In the genomic region with DNA sequence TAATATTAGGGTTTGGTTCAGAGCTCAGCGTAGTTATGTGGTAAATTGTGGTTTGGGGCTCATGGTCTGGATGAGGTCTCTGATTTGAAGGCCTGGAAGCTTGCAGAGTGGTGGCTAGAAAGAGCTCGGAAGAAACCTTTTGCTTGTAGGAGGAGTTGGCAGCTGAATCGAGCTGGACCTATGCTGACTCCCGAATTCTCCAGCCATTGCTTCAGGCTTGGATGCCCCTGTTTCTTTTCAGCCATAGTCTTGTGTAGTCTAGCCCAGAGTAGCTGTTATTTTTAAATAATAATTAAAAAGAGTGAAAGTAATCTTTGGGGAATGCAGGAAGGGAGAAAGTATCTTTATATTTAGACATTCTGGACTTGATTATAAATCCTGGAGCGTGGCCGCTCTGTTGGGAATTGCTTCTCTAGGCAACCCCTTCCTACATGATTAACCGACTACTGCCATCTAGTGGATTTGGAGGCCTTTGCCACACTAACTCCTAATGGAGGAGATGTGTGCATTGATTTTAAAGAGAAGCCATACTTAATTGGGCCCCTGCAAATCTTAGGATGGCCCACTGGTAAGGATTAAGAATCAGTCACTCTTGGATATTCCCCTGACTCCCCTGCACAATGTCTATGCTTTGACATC, we compare ENCODE assay signal across 8 mouse cellular contexts.
A peak's percentile ranks its signal among the peaks of the same experiment; 100 is the strongest.
DNase-seq lines count a peak whose midpoint lies in the region; ATAC-seq and TF ChIP-seq lines count a peak whose summit lies in the region.

No protein-coding gene starts in this region.

- no peaks in the 10 kb centered on the region for H3K4me1 ChIP-seq in ES-Bruce4 (ENCODE audit: control insufficient read depth, insufficient read depth, low read length)
- no peaks in the 10 kb centered on the region for H3K4me1 ChIP-seq in heart, embryonic 14.5 days (ENCODE audit: control insufficient read depth in 2 of 2, insufficient read depth in 2 of 2, low read length in 2 of 2)
- H3K4me1 ChIP-seq in kidney, embryonic 16.5 days (ENCODE audit: insufficient read depth, low read length) = peaks cover 11% of the 10 kb centered on the region
- peaks cover 17% of the 10 kb centered on the region for H3K4me1 ChIP-seq in limb, embryonic 12.5 days (replicated peaks)

- H3K9me3 ChIP-seq in ES-Bruce4 (replicated peaks; ENCODE audit: control insufficient read depth, insufficient read depth, low read length, poor library complexity, severe bottlenecking) = no peaks in the 10 kb centered on the region
- no peaks in the 10 kb centered on the region for H3K9me3 ChIP-seq in heart, embryonic 14.5 days (ENCODE audit: control insufficient read depth, low read length)
- no peaks in the 10 kb centered on the region for H3K9me3 ChIP-seq in kidney, embryonic 16.5 days (ENCODE audit: low read length)
- H3K9me3 ChIP-seq in limb, embryonic 12.5 days = no peaks in the 10 kb centered on the region

- TF ChIP-seq CTCF in ES-Bruce4 (IDR thresholded peaks at IDR 0.05; ENCODE audit: low read depth, low read length) = peak; percentile 12
- TF ChIP-seq CTCF in brain, embryonic 14.5 days (IDR thresholded peaks at IDR 0.05; ENCODE audit: borderline replicate concordance, extremely low read depth, insufficient read depth, insufficient read length) = peak; percentile 73; the same call in 1 of the 2 replicates

- no peak overlapping the region for H3K4me3 ChIP-seq in ES-Bruce4 (ENCODE audit: low read depth, low read length)
- H3K4me3 ChIP-seq in heart, embryonic 14.5 days (ENCODE audit: control insufficient read depth in 1 of 2, insufficient read depth in 1 of 2, low read depth in 1 of 2, low read length in 2 of 2) = no peak overlapping the region
- H3K4me3 ChIP-seq in kidney, embryonic 16.5 days (ENCODE audit: low read length) = 0 out of 2 replicates have a peak overlapping the region, but pooled peaks have one; percentile 16
- H3K4me3 ChIP-seq in limb, embryonic 12.5 days (replicated peaks) = no peak overlapping the region

- no peak for TF ChIP-seq POLR2A in ES-Bruce4 (IDR thresholded peaks at IDR 0.05; ENCODE audit: insufficient read depth, low read length)
- no peak for TF ChIP-seq POLR2A in brain, embryonic 14.5 days (IDR thresholded peaks at IDR 0.05; ENCODE audit: borderline replicate concordance, extremely low read depth, insufficient read depth, insufficient read length, poor library complexity, severe bottlenecking)

- peak overlapping the region; percentile 24 for H3K4me2 ChIP-seq in heart, embryonic 14.5 days (ENCODE audit: low read length)
- H3K4me2 ChIP-seq in kidney, embryonic 16.5 days (replicated peaks; ENCODE audit: low read depth, low read length) = peak overlapping the region; percentile 44
- peak overlapping the region; percentile 39 for H3K4me2 ChIP-seq in limb, embryonic 12.5 days

- H3K36me3 ChIP-seq in ES-Bruce4 (ENCODE audit: control insufficient read depth, insufficient read depth, low read length, poor library complexity, severe bottlenecking) = no peaks in the 10 kb centered on the region
- H3K36me3 ChIP-seq in heart, embryonic 14.5 days (ENCODE audit: control insufficient read depth, insufficient read depth, low read length) = no peaks in the 10 kb centered on the region
- H3K36me3 ChIP-seq in kidney, embryonic 16.5 days (ENCODE audit: insufficient read depth, low read length) = no peaks in the 10 kb centered on the region
- no peaks in the 10 kb centered on the region for H3K36me3 ChIP-seq in limb, embryonic 12.5 days

- no peak overlapping the region for H3K9ac ChIP-seq in ES-Bruce4 (ENCODE audit: low read depth, poor library complexity, severe bottlenecking)
- H3K9ac ChIP-seq in heart, embryonic 14.5 days (ENCODE audit: low read length) = no peak overlapping the region
- H3K9ac ChIP-seq in kidney, embryonic 16.5 days (replicated peaks; ENCODE audit: low read length) = peak overlapping the region; percentile 46; the same call in 1 of the 2 replicates
- H3K9ac ChIP-seq in limb, embryonic 12.5 days (replicated peaks) = no peak overlapping the region

- no peak for TF ChIP-seq EP300 in ES-Bruce4 (IDR thresholded peaks at IDR 0.05; ENCODE audit: insufficient read depth, low read depth, low read length)

- no peaks in the 10 kb centered on the region; the same call in 1 of the 2 replicates for H3K27me3 ChIP-seq in ES-Bruce4 (ENCODE audit: control insufficient read depth, insufficient read depth, low read length, poor library complexity, severe bottlenecking)
- H3K27me3 ChIP-seq in heart, embryonic 14.5 days (ENCODE audit: control insufficient read depth, insufficient read depth, low read length) = no peaks in the 10 kb centered on the region
- no peaks in the 10 kb centered on the region for H3K27me3 ChIP-seq in kidney, embryonic 16.5 days (ENCODE audit: insufficient read depth, low read length)
- H3K27me3 ChIP-seq in limb, embryonic 12.5 days = no peaks in the 10 kb centered on the region

- 30% methylated on average over 7 of the region's 7 CpGs for WGBS in heart, embryonic 14.5 days
- WGBS in kidney, embryonic 16.5 days = 9% methylated on average over 7 of the region's 7 CpGs
- WGBS in limb, embryonic 12.5 days = 25% methylated on average over 7 of the region's 7 CpGs

- no peak overlapping the region for H3K27ac ChIP-seq in ES-Bruce4 (ENCODE audit: insufficient read depth, low read length)
- H3K27ac ChIP-seq in heart, embryonic 14.5 days (replicated peaks in 1 of 2; ENCODE audit: control insufficient read depth in 1 of 2, insufficient read depth in 1 of 2, low read depth in 2 of 2, low read length in 2 of 2) = no peak overlapping the region
- peak overlapping the region; percentile 69 for H3K27ac ChIP-seq in kidney, embryonic 16.5 days (ENCODE audit: low read length)
- H3K27ac ChIP-seq in limb, embryonic 12.5 days = 0 out of 2 replicates have a peak overlapping the region, but pooled peaks have one; percentile 62

- peak; percentile 96 for DNase-seq in brain, embryonic 14.5 days (ENCODE audit: low read depth)
- DNase-seq in fibroblast of lung, adult 2 months (ENCODE audit: low read depth) = peak; percentile 57
- DNase-seq in ovary, postnatal 14 days (ENCODE audit: low spot score) = peak; percentile 49

- no peak for ATAC-seq in heart, embryonic 14.5 days (ENCODE audit: insufficient number of reproducible peaks, insufficient read depth, low FRiP score, low read depth)
- ATAC-seq in kidney, embryonic 16.5 days (ENCODE audit: low FRiP score, low TSS enrichment) = peak; percentile 87
- peak; percentile 52; the same call in 1 of the 2 replicates for ATAC-seq in limb, embryonic 12.5 days (ENCODE audit: insufficient number of reproducible peaks, insufficient read depth, low FRiP score, low TSS enrichment, low read depth)
- no peak for ATAC-seq in megakaryocyte progenitor cell, adult 5-6 weeks (replicated peaks; ENCODE audit: poor library complexity)

Comparison
In these comparisons a context has a peak if more than half of its experiments do, and no peak if none do; other contexts are left out.
1. H3K27ac ChIP-seq: peak in kidney, embryonic 16.5 days (single experiment) and limb, embryonic 12.5 days (single experiment); none in ES-Bruce4 (single experiment) and heart, embryonic 14.5 days (0 of 2).
2. ATAC-seq: peak in kidney, embryonic 16.5 days (single experiment) and limb, embryonic 12.5 days (single experiment); none in heart, embryonic 14.5 days (single experiment) and megakaryocyte progenitor cell, adult 5-6 weeks (single experiment).
3. Peak in every context shown above with its lines, with median percentiles within 50 percentile points of each other: DNase-seq and H3K4me2 ChIP-seq.